Mouse (Mus musculus): ENCODE data around the gene Brd7. TPM values are rescaled to one million over a fixed set of nuclear protein-coding genes. Genes with fewer than 3 reads are reported as not detected.

The Brd7 gene
- polyA plus RNA-seq, 1 experiment from 2014 or later = 64.6 TPM

DNA sequence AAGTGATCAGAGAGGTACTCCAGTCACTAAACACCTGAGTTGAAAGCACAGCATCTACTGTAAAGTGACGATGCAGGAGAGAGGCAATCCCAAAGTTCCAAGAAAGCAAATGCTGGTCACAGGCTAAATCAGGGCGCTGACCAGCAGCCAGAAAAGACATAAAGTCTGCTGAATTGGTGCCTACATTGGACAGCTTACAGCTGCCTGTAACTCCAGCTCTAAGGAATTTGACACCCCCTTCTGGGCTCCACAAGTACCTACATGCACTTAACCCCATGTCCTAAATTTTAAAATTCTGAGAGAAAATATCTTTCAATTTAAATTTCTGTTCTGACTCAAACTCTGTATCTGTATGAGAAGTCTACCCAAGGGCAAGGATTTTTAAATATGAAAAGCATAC lies 2.0 kb downstream of the Brd7 start:
- Histone ChIP-seq H3K4me1 (replicated peaks; ENCODE audit: insufficient read depth, low read length) (peaks cover 9% of the 10 kb centered on the region), H3K27me3 (ENCODE audit: insufficient read depth, low read length) (no peaks in the 10 kb centered on the region), H3K4me3 (replicated peaks; ENCODE audit: low read depth, low read length) (no peak overlapping the region), H3K9me3 (replicated peaks; ENCODE audit: low read length) (no peaks in the 10 kb centered on the region), H3K27ac (no peak overlapping the region), H3K36me3 (ENCODE audit: insufficient read depth, low read length) (peaks cover 36% of the 10 kb centered on the region), H3K4me2 (ENCODE audit: low read length) (peak overlapping the region; percentile 93), H3K9ac (ENCODE audit: low read depth, low read length) (no peak overlapping the region)
- peak; percentile 85 for DNase-seq (ENCODE audit: low spot score)
- TF ChIP-seq CTCF (IDR thresholded peaks at IDR 0.05; ENCODE audit: low read depth) = peak; percentile 52
- 55% methylated on average over 2 of the region's 2 CpGs for WGBS
- ATAC-seq (replicated peaks; ENCODE audit: low FRiP score, low read depth) = no peak

DNA sequence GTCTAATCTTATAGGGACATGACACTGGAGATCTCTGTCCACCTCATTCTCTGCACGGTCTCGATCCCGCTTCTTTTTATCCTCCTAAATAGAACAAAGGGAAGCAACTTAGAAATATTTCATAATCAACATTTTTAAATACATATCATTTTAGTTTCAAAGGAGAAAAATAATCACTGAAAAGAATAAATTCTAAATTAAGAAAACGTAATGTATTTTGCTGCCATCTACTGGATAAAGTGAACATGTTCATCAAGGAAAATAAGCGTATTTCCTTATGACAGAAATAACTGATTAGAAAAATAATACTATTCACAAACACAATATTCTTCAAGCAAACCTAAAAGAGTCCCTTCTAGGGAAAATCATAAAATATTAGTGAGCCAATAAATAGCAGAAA lies 4.0 kb downstream of the Brd7 start:
- DNase-seq (ENCODE audit: low spot score) = peak; percentile 49
- WGBS = 78% methylated on average over 5 of the region's 5 CpGs

DNA sequence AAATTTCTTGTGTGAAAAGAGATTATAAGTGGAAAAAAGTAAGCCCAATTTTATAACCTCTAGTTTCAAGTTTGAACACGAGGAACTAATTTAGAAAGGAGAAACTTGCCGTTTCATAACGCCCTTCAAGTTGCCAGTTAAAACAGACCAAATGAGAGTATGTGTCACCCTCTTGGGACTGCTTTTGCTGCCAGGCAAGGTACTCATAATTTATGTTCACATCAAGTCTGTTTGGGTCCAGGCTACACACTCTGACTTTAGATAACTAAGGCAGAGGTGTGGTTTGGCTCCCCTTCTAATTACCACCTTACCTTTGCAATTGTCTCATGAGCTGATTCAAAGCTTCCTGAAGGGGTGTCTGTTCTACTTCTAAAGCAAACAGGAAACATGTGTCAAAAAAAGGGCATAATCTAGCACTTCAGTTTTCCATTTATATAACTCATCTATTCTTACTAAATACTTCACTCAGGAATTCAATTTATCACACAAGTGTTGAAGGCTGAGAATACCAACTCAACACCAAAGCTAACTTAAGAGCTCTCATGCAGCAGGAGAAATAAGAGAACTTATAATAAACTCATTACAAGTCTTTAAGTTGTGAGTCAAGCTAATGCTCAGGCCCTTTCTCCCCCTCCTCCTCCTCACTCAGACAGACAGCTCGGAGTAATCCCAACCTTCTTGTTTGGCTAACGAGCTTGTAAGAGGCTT lies 4.6 kb downstream of the Brd7 start:
- H3K27ac ChIP-seq = no peak overlapping the region
- no peak for DNase-seq (ENCODE audit: low spot score)
- WGBS = 78% methylated on average over 5 of the region's 5 CpGs
- ATAC-seq (replicated peaks; ENCODE audit: low FRiP score, low read depth) = no peak
- H3K4me2 ChIP-seq (ENCODE audit: low read length) = no peak overlapping the region
- H3K9ac ChIP-seq (ENCODE audit: low read depth, low read length) = no peak overlapping the region
- no peaks in the 10 kb centered on the region for H3K9me3 ChIP-seq (replicated peaks; ENCODE audit: low read length)
- H3K27me3 ChIP-seq (ENCODE audit: insufficient read depth, low read length) = no peaks in the 10 kb centered on the region
- H3K4me3 ChIP-seq (replicated peaks; ENCODE audit: low read depth, low read length) = no peak overlapping the region
- H3K36me3 ChIP-seq (ENCODE audit: insufficient read depth, low read length) = peaks cover 53% of the 10 kb centered on the region
- TF ChIP-seq CTCF (IDR thresholded peaks at IDR 0.05; ENCODE audit: low read depth) = no peak
- H3K4me1 ChIP-seq (replicated peaks; ENCODE audit: insufficient read depth, low read length) = peaks cover 9% of the 10 kb centered on the region

More for the DNA sequence above, 4.0 kb downstream of the Brd7 start:
- H3K9me3 ChIP-seq (replicated peaks; ENCODE audit: low read length) = no peaks in the 10 kb centered on the region
- H3K4me2 ChIP-seq (ENCODE audit: low read length) = no peak overlapping the region
- peaks cover 47% of the 10 kb centered on the region for H3K36me3 ChIP-seq (ENCODE audit: insufficient read depth, low read length)
- H3K27ac ChIP-seq = no peak overlapping the region
- peak; percentile 65 for TF ChIP-seq CTCF (IDR thresholded peaks at IDR 0.05; ENCODE audit: low read depth)
- no peaks in the 10 kb centered on the region for H3K27me3 ChIP-seq (ENCODE audit: insufficient read depth, low read length)
- no peak for ATAC-seq (replicated peaks; ENCODE audit: low FRiP score, low read depth)
- H3K4me1 ChIP-seq (replicated peaks; ENCODE audit: insufficient read depth, low read length) = peaks cover 9% of the 10 kb centered on the region
- no peak overlapping the region for H3K9ac ChIP-seq (ENCODE audit: low read depth, low read length)
- no peak overlapping the region for H3K4me3 ChIP-seq (replicated peaks; ENCODE audit: low read depth, low read length)

DNA sequence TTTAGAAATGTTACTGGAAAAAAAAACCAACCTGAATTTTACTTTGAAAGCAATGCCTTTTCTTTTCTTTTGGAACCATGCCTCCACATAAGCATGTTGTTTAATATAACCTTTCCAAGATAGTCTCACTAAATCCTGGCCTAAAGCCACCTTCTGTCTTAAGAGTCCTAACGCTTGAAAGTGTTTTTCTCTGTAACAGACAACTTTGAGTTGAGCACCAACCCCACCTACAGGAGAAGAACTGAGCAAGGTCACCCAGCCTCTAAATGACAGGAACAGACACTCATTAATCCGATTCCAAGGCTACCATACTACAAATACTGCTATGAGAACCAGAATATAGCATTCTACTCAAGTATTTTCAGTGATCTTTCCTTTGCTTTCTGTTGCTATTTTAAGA lies 12.9 kb downstream of the Brd7 start:
- no peak overlapping the region for H3K4me3 ChIP-seq (replicated peaks; ENCODE audit: low read depth, low read length)
- H3K9me3 ChIP-seq (replicated peaks; ENCODE audit: low read length) = no peaks in the 10 kb centered on the region
- H3K4me1 ChIP-seq (replicated peaks; ENCODE audit: insufficient read depth, low read length) = no peaks in the 10 kb centered on the region
- no peak overlapping the region for H3K9ac ChIP-seq (ENCODE audit: low read depth, low read length)
- 71% methylated on average over 2 of the region's 2 CpGs for WGBS
- H3K27me3 ChIP-seq (ENCODE audit: insufficient read depth, low read length) = no peaks in the 10 kb centered on the region
- ATAC-seq (replicated peaks; ENCODE audit: low FRiP score, low read depth) = no peak
- H3K27ac ChIP-seq = no peak overlapping the region
- H3K4me2 ChIP-seq (ENCODE audit: low read length) = no peak overlapping the region
- no peak for DNase-seq (ENCODE audit: low spot score)
- peaks cover 75% of the 10 kb centered on the region for H3K36me3 ChIP-seq (ENCODE audit: insufficient read depth, low read length)
- TF ChIP-seq CTCF (IDR thresholded peaks at IDR 0.05; ENCODE audit: low read depth) = 0 out of 2 replicates have a peak, but pooled peaks have one; percentile 14

DNA sequence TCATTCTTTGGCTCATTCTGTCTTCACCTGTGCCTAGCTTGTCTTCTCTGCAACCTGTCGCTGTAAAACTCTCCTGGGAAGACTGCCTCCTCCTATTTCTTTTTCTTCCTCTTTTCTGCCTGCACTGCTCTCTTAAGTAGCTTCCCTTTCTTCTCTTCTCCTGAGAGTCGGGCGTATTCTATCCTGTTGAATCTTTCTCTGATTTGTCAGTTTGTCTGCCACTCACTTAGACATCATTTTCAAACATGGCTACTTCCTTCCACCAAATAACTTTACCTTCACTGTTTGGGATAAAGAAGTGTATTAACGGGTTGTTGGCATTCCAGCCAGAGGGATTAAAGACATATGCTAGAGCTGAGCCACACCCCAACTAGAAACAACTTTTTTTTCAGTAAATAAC lies 20.0 kb downstream of the Brd7 start:
- Histone ChIP-seq H3K4me1 (replicated peaks; ENCODE audit: insufficient read depth, low read length) (no peaks in the 10 kb centered on the region), H3K36me3 (ENCODE audit: insufficient read depth, low read length) (peaks cover 66% of the 10 kb centered on the region), H3K4me2 (ENCODE audit: low read length) (no peak overlapping the region), H3K27ac (no peak overlapping the region), H3K9ac (ENCODE audit: low read depth, low read length) (no peak overlapping the region), H3K4me3 (replicated peaks; ENCODE audit: low read depth, low read length) (no peak overlapping the region), H3K9me3 (replicated peaks; ENCODE audit: low read length) (no peaks in the 10 kb centered on the region), H3K27me3 (ENCODE audit: insufficient read depth, low read length) (no peaks in the 10 kb centered on the region)
- ATAC-seq (replicated peaks; ENCODE audit: low FRiP score, low read depth) = no peak
- no peak for DNase-seq (ENCODE audit: low spot score)
- 92% methylated on average over 4 of the region's 4 CpGs for WGBS
- no peak for TF ChIP-seq CTCF (IDR thresholded peaks at IDR 0.05; ENCODE audit: low read depth)

DNA sequence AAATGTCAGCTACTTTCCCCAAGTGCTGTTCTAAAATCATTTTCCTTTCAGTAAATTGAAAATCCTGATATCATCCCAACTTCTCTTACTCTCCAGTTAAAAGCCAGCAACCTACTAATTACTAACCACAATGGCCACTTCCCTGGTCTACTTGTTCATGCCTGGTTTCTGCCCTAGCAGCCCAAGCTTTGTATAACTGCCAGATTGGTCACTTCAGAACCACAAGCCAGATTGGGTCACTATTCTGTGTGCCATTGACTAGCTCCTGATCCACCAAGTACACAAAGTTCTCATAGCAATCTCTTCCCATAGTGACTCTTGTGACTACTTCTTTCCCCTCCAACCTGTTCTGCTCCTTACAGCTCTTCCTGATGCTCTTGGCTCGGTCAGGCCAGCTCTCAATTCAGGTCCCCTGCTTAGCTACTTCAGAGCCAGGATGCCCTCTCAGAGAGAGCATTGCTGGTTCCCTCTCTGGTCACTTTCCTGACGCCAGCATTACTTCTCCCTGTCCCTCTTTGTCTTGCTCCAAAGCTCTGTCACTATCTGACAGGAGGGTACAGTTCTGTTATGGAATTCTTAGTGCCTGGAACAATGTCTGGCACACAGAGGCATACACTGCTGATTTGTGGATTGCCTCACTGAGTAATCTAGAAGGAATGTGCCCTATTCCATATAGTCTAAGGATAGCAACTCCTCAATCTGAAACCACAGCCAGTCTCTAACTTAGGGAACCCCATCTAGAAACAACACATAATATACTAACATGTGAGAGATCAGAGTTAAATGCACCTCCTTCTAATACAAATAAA lies 21.9 kb downstream of the Brd7 start:
- Histone ChIP-seq H3K27me3 (ENCODE audit: insufficient read depth, low read length) (no peaks in the 10 kb centered on the region), H3K4me3 (replicated peaks; ENCODE audit: low read depth, low read length) (no peak overlapping the region), H3K4me2 (ENCODE audit: low read length) (no peak overlapping the region), H3K9me3 (replicated peaks; ENCODE audit: low read length) (no peaks in the 10 kb centered on the region), H3K36me3 (ENCODE audit: insufficient read depth, low read length) (peaks cover 60% of the 10 kb centered on the region), H3K9ac (ENCODE audit: low read depth, low read length) (no peak overlapping the region), H3K4me1 (replicated peaks; ENCODE audit: insufficient read depth, low read length) (no peaks in the 10 kb centered on the region), H3K27ac (no peak overlapping the region)
- ATAC-seq (replicated peaks; ENCODE audit: low FRiP score, low read depth) (no peak), DNase-seq (ENCODE audit: low spot score) (no peak)
- WGBS = 88% methylated on average over 2 of the region's 2 CpGs
- no peak for TF ChIP-seq CTCF (IDR thresholded peaks at IDR 0.05; ENCODE audit: low read depth)

Measured in kidney, postnatal 0 days (tissue).